Mouse (Mus musculus): ENCODE measurements around the gene Gm17332. TPM values are rescaled to one million over a fixed set of nuclear protein-coding genes. Genes with fewer than 3 reads are reported as not detected.
"Not testable (repeated sequence)": the region's sequence is repeated elsewhere in the genome, so short reads cannot be mapped to it uniquely, and the experiment has no call there.

Gene Gm17332
- not detected for total RNA-seq (2021)
- long read RNA-seq, experiment 1, result 0 reads
- long read RNA-seq, experiment 2, result 0 reads

DNA sequence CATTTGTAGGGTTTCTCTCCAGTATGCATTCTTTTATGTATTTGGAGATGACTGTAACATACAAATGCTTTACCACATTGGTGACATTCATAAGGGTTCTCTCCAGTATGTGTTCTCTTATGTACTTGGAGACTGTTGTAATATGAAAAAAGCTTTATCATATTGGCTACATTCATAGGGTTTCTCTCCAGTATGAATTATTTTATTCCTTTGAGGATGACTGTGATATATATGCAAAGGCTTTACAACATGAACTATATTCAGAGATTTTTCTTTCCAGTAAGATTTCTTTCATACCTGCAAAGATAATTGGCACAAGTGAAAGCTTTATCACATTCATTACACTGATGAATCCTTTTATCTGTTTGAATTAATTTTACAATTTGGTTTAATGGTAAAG lies at the start of gene Gm17332:
Gm17332 (minus strand) TSS at position 101 of the 400 bp plus-strand sequence.
- no peak for DNase-seq

DNA sequence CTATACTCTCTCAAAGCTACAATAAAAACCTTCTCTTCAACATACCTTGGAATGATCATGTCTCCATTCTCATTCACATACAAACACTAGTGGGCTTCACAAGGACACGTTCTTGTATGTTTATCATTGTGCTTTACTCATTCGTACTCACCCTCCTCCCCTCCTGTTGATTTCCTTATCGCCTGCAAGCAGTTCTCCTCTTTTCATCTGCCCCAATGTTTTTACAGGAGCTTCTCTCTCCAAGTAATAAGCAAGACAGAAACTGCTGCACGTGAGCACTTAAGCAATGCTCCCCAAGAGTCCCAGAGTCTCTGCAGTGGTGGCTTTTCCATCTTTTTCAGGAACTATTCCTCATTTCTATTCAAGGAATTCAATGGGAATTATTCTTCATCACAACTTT lies 47.7 kb upstream of the Gm17332 start:
- no peak for DNase-seq

DNA sequence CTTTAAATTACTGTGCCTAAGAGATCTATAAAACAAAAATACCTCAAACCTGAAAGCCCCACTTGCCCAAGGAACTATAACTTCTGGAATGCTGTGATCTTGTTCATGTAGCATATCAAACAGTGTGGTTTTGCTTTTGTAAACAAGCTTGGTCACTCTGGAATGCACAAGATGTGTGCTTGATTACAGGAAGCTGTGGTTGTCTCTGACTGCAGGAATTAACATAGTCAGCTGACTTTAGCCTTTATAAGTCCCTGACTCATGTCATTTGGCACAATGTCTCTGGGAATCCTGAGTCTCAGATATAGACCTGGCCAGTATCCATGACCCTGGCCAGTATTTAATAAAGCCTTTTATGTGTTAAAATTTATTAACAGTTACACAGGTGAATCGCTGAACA lies 43.1 kb upstream of the Gm17332 start:
- DNase-seq, result no peak

DNA sequence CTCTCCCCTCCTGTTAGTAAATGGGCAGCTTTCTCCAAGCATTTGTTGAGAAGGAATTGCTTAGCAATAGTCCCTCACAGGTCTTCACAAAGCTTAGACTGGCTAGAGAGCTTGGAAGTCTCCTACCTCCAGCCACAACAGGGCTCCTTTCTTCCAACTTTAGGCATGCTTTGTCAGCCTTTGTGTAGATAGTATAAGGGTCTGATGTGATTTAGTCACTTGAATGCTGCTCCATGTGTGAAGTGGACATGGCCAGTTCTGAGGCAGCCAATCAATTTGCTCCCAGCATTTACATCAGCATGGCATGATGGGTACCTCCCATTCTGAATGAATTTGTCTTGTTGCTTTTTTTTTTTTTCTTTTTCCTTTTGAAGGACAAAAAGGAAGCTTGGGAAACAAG lies 35.7 kb upstream of the Gm17332 start:
- no peak for DNase-seq

DNA sequence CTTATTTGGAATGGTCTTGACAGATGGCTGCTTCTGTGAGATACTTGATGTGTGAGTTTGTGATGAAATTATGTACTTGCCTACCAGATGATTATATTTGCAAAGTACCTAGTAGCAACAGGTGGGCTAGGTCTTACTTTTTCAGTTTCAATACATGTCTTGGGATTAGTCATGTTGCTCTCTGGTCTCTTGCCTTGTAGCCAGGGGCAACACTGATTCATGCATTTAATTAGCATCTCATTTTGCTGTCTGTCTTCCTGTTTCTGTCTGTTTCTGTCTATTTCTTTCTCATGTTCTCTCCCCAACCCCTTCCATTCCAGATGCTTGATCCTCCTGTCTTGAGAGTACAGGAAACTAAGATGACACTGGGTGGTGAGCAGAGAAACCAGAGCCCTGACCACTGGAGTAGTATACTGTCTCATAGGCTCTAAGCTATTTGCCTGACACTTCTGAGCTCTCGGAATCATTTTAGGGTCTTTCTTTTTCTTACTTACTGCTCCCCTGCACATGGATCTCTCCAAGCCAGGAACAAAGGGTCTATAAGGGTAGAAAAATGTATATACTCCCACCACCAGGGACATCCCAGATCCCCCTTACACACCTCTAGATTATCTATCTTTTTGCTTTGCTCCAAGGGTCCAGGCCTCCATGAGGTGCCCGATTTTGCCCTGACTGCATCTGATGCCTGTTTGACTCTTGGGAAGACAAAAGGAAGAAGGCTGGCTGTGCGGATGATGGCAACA lies 13.5 kb upstream of the Gm17332 start:
- no peak for DNase-seq

DNA sequence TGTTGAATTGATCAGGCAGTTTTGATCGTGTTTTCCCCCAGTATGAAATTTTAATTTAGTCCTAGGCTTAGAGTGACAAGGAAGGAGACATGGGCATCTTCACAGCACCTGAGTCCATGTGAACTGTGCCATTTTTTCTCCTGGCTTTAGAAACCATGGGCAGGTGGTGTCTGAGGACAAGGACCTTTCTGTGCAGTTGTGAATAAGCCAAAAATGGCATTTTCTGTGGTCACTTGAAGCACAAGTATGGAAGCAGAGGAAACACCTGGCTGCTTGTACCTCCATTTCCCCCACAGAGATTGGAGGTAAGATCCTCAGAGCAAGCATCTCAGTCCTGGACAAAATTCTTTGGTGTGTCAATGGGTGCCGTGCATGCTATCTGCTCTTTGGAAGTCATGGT lies 12.5 kb upstream of the Gm17332 start:
- DNase-seq, result no peak

DNA sequence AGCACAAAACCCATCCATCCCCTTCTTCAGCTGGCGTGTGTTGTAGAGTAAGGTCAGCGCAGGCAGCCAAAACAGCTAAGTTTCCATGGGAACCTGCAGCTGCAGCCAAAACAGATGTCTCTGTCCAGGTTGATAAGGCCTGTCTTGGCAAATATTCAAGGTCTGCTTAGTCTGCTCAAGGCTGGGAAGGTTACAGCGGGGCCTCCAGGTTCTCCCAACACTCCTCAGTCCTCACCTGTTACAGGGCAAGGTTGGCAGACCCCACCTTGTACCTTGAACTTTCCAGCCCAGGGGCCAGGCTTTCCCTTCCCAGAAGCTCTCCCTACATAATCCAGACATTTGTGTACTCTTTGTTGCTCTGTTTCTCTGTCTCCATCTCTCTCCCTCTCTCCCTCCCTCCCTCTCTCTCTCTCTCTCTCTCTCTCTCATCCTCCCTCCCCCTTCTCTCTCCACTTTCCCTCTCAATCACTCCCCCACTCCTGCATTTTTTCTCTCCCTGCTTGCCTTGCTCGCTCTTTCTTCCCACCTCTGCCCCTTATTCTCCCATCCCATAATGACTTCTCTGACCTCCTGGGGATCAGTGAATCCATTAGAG lies 12.1 kb downstream of the Gm17332 start:
- DNase-seq, result peak; percentile 48 to 65

DNA sequence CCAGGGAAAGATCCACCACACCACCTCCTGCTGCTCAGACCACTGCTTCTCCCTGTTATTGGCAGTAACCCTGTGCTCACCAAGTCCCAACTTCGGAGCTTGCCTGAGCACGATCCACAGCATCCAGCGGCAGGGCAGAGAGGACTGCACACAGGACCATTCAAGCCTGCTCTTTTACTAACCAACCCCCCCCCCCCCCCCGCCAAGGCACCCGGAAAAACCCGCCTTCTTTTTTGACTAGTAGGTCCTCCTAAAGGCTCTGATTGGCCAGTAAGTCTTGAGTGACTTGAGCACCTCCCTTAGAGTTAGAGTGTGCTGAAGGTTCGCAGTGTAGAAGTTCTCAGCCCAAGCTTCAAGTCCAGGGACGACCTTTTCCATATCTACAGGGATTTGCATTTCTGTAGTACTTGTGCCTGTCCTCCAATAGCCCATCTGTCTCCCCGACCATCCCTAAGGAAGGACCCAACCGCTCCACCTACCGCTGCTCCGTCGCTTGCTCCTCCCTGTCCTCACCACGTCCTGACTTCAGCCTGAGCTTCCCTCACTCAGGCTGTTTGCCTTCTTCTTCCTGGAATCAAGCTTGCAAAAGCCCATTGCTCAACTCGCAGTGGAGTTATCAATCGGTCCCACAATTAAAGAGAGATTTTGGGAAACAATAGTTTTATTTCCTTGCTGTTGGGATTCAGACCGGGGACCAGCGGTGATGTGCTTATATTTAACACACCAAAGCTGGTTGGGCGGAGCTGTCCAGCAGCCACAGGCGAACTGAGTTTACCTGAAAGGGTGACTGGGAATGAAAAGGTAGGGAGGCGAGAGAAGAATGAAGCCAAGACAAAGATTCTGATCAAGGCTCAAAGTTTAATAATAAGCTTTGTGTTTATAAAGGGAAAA lies 12.9 kb downstream of the Gm17332 start:
- DNase-seq, result peak; percentile 36 to 40

DNA sequence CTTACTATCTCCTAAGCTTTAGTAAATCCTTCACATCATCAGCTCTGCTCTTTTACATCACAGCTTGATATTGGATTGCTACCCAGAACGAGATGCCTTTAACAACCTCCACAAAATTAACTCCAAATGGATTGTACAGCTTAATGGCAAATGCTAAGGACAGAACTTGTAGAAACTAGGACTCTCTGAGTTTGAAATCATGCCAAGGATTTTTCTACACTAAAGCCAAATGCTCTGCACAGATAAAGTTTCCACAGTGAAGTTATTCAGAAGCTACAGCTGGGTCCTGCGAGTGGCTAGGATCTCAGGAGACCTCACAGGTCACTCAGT lies 13.5 kb downstream of the Gm17332 start:
- DNase-seq, result peak; percentile 6 to 21

DNA sequence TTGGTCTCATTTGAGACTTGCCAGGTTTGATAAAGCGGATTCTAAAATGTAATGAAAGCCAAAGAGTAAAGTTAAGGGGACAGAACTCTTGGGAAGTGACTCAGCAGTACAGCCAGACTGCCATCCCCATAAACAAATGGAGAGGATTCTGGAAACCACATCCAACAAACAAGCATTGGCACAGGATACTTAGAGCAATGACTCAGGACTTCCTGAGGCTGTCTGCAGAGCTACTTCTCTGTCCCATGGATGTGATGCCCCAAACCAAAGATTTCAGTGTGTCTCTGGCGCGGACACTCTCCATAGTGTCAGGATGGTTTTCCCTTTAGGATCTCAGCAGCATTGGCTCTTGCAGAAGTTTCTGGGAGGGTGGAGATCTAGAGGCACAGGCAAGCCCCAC lies 25.2 kb downstream of the Gm17332 start:
- peak; percentile 21 to 22 for DNase-seq

DNA sequence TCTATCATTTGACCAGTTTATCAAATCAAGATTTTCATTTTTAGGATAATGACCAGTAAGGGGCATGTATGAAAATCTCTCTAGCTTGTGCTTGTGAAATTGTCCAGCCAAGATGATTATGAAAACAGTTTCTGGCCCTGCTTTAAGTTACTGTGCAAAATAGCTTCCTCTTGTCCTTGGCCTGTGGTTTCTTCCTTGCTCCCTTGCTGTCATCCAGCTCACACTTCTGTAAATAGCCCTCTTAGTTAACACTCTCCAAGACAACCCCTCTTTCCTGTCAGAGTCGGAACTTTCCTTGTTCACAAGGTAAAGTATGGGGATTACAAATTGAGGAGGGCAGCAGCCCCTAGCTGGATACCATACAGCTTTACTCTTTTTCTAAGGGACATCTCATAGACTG lies 43.9 kb downstream of the Gm17332 start:
- not testable (repeated sequence) for DNase-seq

DNA sequence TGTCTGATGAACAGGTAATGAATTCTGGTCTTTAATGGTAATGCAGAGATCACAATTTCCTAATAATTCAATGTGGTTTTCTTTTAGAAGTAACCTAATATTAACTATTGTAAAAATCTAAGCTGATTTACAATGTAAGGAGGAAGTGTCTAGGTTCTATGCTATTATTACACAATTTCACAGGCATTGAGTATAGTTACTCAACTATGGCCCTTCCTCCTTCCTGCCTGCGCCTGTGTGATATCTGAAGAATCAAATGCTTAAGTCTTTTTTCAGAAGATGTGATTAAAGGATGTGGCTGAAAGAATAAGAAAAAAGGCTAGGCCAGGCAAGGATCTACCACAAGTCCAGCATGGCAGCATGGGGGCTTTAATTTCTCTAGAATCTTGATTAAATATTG lies 47.4 kb downstream of the Gm17332 start:
- not testable (repeated sequence) for DNase-seq

DNA sequence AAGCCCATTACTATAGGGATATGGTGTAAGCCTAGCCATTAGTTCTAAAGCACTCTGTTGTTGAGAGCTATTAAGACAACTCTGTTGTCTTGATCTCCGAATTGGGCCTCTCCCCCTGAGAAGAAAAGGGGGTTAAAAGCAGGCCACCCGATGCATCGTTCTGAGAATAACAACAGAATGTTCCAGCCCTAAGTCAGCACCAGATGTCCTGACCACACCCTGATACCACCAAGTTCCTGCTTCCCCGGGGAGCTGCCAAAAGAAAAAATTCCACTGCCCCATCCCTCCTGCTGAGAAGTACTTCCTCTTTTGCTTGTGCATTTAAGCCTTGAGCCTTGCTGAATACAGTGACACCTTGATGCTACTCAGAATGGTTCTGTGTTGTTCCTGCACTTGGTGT lies 48.5 kb downstream of the Gm17332 start:
- DNase-seq, result not testable (repeated sequence)

Other genes starting within 250 kb of the Gm17332 start
- gene Erlec1, start 228.1 kb downstream of the Gm17332 start, total RNA-seq (2021), result 10 to 100 TPM; 40.5 to 42.2 TPM
- 10 to 100 TPM; 23.7 to 30.7 TPM for gene Chac2, start 196.1 kb downstream of the Gm17332 start, total RNA-seq (2021)
- gene Stc2, start 187.6 kb upstream of the Gm17332 start, total RNA-seq (2021), result 10 to 100 TPM; 11.4 to 14.5 TPM

Measured in heart, adult 18-20 months (tissue).